Mouse (Mus musculus): ENCODE data around the gene Ryr1.
A peak's percentile ranks its signal among the peaks of the same experiment; 100 is the strongest.
"Not testable (repeated sequence)": the region's sequence is repeated elsewhere in the genome, so short reads cannot be mapped to it uniquely, and the experiment has no call there.

The Ryr1 gene

DNA sequence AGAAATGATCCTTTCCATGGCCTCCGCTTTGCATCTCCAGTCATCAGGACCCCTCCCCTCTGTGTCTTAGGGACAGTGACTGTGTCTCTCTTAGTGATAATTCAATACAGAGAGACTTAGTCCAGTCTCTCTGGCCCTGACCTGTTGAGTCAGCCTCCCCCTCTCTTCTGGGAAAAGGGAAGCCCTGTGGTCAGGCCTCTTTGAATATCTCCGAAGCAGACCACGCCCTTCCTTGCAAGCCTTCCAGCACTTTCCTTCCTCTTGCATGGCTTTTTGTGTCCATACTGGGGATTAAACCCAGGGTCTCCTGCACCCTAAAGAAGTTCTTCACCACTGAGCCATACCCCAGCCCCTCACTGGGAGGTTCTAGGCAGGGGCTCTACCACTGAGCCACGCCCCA is 19.0 kb upstream of the Ryr1 start:
- no peak for DNase-seq

GRCm38 (mm10) chr7:29141416-29141815 is 16.4 kb upstream of the Ryr1 start:
- no peak for DNase-seq

DNA sequence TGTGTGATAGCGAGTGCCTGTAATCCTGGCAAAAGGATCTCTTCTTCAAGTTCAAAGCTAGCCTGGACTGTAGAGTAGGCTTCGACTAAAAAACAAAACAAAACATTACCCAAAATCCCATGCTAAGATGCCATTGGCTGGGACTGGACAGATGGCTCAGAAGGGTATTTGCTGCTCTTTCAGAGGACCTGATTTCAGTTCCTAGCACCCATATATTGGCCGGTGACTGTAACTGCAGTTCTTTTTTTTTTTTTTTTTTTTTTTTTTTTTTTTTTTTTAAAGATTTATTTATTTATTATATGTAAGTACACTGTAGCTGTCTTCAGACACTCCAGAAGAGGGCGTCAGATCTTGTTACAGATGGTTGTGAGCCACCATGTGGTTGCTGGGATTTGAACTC is 14.3 kb upstream of the Ryr1 start:
- not testable (repeated sequence) for DNase-seq

DNA sequence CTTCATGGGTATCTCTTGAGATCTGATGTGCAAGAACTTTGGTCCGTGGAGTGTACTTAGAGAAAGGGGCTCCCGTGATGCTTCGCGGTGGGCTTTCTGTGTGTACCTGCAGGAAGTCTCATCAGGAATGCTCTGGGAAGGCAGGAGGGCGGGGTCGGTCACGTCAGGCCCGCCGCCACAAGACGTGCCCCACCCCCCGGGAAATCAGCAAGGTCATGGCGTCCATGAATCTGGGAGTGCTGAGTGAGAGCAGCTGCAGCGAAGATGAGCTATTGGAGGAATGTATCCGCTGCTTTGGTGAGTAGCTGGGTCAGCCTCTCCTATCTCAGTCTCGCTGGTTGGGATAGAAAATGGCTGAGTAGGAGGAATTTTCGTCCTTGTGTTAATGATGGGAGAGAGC is 12.4 kb upstream of the Ryr1 start:
- no peak for DNase-seq

GRCm38 (mm10) chr7:29134693-29135386 is 9.9 kb upstream of the Ryr1 start, which contains the start of gene Rasgrp4:
Rasgrp4 (plus strand) TSS chr7:29134851.
- DNase-seq = no peak

GRCm38 (mm10) chr7:29134230-29134629 is 9.3 kb upstream of the Ryr1 start:
- no peak for DNase-seq

DNA sequence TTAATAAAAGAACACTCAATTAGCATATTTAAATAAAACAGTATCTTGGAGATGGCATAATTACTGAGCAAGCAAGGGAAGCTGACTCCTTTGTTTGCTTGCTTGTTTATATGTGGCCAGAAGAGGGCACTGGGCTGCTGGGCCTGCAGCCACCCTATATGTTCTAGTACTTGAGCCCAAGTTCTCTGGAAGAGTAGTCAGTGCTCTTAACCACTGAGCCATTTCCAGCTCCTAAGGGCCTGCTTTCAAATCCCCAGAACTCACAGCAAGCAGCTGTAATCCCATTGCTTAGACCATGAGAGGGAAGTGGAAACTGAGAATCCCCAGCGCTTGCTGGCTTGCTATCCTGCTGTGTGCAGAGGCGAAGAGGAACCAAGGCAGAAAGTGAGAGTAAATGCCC is 3.7 kb upstream of the Ryr1 start:
- DNase-seq = no peak

GRCm38 (mm10) chr7:29126173-29126915 is 1.4 kb upstream of the Ryr1 start:
- DNase-seq = peak; percentile 38

DNA sequence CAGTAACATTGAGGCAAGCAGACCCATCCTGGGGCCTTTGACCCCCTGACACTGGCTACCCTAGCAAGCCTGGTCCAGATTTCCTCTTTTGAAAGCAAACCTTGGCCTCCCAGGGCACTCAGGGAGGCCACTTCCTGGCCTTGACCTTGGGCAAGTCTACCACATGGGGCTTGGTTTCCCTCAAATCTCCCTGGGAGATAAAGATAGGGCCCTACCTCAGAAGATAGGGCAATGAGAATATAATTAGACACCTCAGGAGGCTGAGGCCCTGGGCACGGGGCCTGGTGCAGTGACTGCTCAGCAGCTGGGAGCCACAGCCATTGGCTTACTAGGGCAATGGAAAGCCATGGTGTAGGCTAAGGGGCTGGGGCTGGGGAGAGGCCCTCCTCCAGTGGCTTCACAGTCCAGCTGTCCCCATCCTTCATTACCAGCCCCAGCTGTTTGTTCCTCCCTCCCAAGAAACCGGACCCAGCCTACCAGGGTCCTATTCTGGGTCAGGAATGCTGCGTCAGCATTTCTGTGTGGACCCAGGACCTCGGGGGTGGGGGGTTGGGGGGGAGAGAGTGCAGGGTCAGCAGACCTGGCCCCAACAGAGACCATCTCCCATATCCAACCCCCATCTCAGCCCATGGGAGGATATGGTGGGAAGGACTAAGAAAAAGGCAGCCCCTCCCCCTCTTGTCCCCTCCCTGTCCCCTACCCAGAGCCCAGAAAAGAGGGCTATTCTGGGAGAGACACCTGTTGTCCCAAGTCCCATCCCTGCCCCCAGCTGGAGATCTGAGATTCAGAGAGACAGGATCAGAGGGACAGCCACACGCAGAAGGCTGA is 1.2 kb downstream of the Ryr1 start:
- DNase-seq = no peak

DNA sequence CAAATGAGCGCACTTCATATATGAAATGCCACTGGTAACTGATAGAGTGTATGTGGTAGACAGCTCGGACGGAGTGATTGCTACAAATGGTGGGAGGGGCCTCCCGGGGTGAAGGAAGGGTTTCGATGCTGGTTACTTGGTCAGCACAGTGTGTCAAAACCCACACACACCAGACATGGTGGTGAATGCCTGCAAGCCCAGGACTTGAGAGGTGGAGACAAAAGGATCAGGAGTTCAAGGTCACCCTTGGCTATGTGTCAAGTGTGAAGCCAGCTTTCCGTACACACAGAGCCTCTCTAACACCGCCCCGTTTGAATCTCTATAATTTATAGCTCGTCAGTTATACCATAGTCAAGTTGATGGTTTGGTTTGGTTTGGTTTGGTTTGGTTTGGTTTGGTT is 2.2 kb downstream of the Ryr1 start:
- no peak for DNase-seq

GRCm38 (mm10) chr7:29119526-29119925 is 5.5 kb downstream of the Ryr1 start:
- DNase-seq = no peak

GRCm38 (mm10) chr7:29118142-29118851 is 6.7 kb downstream of the Ryr1 start:
- no peak for DNase-seq

- DNase-seq = no peak
Observed at GRCm38 (mm10) chr7:29108992-29109955, 15.7 kb downstream of the Ryr1 start.

DNA sequence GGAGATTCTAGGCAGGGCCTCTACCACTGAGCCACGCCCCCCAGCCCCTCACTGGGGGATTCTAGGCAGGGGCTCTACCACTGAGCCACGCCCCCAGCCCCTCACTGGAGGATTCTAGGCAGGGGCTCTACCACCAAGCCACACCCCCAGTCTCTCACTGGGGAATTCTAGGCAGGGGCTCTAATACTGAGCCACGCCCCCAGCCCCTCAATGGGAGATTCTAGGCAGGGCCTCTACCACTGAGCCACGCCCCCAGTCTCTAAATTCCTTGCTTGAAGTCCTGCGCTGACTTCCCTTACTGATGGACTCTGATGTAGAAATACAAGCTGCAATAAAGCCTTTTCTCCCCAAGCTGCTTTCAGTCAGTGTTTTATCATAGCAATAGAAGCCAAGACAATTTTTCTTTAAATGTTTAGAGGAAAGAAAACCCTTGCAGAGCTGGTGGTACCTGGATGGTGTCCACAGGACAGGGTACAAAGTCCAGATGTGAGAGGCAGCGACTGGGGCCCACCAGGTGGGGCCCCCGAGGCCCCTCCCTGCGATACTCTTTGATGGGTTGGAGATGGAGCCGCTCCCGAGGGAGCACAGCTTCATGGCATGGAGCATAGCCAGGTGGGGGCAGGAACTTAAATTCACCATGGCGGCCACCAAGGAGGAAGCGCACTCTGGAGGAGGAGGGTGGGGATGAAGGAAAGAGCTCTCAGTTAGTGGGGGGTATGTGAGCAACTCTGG is 23.5 kb downstream of the Ryr1 start:
- no peak for DNase-seq

DNA sequence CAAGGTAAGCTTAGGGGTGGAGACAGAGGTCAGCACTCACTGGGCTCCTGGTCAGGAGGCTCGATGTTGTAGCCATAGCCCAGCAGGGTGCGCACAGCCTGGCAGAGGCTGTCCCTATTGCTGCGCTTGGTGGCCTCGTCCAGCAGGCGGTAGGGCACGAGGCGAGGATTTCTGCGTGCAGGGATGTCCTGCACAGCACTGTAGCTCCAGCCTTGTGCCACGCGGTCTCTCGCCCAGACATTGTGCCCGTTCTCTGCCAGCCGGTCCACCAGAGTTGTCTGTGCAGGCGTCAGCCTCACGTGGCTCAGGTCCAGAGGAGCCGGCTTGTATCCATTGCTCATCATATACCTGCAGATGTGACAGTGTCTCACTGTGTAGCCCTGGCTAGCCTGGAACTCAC is 27.8 kb downstream of the Ryr1 start:
- no peak for DNase-seq

DNA sequence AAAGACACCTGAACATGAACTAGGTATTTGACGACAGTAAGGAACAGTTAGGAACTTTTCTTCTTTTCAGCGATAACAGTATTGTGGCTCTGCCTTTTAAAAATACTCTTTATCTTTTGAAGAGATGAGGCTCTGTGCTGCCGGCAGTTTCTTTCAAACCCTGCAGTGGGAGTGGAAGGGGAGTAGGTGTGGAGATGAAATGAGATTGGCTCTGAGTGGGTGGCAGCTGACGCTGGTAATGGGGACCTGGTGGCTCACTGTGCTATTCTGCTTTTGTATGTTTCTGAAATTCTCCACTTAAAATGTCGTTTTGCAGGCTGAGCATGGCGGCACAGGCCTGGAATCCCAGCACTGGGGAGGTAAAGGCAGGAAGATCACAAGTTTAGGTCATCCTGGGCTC is 36.2 kb downstream of the Ryr1 start:
- DNase-seq = no peak

DNA sequence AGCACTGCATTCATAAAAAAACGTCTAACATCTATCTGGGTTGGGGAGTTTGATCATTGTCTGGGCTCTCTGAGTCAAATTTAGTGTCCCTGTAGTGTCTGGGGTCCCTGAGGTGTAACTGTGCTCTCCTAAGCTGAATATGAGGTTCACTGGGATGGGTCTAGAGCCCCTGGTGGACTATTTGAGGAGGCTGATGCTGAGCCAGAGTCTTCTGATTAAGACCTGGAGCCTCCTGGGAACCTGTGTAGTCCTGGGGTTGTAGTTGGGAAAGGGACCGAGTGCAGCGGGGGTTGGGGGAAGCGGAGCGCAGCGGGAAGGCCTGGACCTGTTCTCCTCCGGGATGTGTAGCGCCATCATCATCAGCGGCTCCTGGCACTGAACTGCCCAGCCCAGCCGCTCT is 38.1 kb downstream of the Ryr1 start:
- no peak for DNase-seq

DNA sequence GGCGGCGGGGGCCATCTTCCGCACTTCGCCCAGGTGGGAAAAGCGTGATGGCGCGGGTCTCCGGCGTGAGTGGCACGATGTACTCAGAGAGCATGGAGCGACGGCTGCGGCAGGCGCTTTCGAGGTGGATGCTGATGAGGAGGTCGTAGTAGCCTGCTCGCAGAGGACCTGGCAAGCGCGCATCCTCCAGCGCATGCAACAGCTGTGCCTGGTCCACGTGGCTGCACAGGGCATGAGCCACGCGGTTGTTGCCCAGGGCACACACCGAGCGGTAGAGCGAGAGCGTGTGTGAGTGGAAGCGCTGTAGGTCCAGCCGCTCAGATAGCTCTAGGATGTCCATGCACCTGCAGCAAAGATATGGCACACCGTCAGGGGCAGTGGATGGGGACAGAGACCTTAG is 39.0 kb downstream of the Ryr1 start:
- DNase-seq = no peak

DNA sequence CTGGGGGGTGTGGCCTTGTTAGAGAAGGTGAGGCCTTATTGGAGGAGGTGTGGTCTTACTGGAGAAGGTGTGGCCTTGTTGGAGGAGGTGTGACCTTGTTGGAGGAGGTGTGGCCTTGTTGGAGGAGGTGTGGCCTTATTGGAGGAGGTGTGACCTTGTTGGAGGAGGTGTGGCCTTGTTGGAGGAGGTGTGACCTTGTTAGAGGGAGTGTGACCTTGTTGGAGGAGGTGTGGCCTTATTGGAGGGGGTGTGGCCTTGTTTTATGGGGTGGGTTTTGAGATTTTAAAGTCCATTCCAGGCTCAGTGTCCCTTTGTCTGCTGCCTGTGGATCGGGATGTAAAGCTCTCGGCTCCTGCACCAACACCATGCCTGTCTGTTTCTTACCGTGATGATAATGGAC is 40.6 kb downstream of the Ryr1 start:
- no peak for DNase-seq

- DNase-seq = no peak
Observed at GRCm38 (mm10) chr7:29079419-29079950, 45.5 kb downstream of the Ryr1 start.

DNA sequence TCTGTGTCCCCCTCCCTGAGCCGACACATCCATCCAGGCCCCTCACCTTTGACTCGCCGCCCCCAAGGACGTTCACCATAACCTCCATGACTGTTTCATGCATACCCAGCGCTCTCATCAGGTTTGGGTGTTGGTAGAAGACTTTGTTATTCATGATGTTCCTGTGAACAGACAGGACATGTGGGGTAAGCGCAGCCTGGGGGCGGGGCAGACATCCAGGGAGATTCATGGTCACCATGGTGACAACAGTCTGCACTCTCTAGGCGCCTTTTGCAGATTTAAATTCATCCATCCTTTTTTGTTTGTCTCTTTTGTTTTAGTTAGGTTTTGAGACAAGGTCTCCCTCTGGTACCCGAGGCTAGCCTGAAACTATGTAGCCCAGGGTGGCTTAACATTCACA is 48.0 kb downstream of the Ryr1 start:
- no peak for DNase-seq

All from cerebellum, adult 8-10 months (tissue).